ENCODE assay signal across 28 mouse cellular contexts in the genomic region with DNA sequence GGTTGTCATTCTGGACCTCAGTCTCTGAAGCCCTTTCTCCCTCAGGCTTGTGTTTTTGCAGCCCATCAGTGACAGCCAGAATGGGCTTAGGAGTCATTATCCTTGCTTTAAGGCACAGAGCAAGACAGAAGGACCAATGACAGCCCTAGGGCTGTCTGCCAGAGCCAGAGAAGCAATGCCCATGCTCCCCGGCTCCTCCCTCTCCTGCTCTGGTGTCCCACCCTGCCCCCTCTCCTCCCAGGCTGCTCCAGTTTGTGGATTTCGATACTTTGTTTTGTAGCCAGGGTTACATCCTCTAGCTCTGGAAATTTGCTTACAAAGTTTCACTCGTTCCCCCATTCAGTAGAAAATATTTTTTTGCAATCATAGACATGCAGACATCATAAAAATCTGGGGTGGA.
DNase-seq lines count a peak whose midpoint lies in the region; ATAC-seq and TF ChIP-seq lines count a peak whose summit lies in the region.
"Had no signal": no experiment of that assay in that cellular context is flagged by ENCODE, and none has a peak within 500 bp of the region (broad histone marks: within the 10 kb centered on the region; RNA-seq: fewer than 3 reads in every experiment).

No protein-coding gene starts in this region.

- WGBS in embryonic facial prominence, embryonic 14.5 days: 42% methylated on average over 3 of the region's 3 CpGs
- WGBS in lung, postnatal 0 days: 47% methylated on average over 3 of the region's 3 CpGs
- 76% methylated on average over 3 of the region's 3 CpGs for WGBS in heart, adult 2 months

- TF ChIP-seq POLR2A in heart, adult 2 months (IDR thresholded peaks at IDR 0.05; ENCODE audit: insufficient read depth, low read depth, low read length): no peak

- no peaks in the 10 kb centered on the region for H3K79me2 ChIP-seq in heart, adult 2 months (replicated peaks; ENCODE audit: control insufficient read depth, insufficient read depth, low read length)

- no peak overlapping the region for H3K4me2 ChIP-seq in embryonic facial prominence, embryonic 14.5 days (ENCODE audit: low read depth, low read length)
- H3K4me2 ChIP-seq in lung, postnatal 0 days (replicated peaks; ENCODE audit: low read depth, low read length): no peak overlapping the region
- H3K4me2 ChIP-seq: embryonic facial prominence, embryonic 15.5 days; heart, embryonic 11.5 days; liver, embryonic 12.5 days; midbrain, embryonic 15.5 days; stomach, embryonic 15.5 days had no signal

- no peak for TF ChIP-seq CTCF in lung, postnatal 0 days (IDR thresholded peaks at IDR 0.05)
- TF ChIP-seq CTCF in heart, adult 2 months (IDR thresholded peaks at IDR 0.05): no peak

- H3K4me3 ChIP-seq in embryonic facial prominence, embryonic 14.5 days (ENCODE audit: low read depth, low read length): no peak overlapping the region
- H3K4me3 ChIP-seq in lung, postnatal 0 days (ENCODE audit: low read depth, low read length): no peak overlapping the region
- H3K4me3 ChIP-seq in heart, adult 2 months: no peak overlapping the region
- H3K4me3 ChIP-seq: embryonic facial prominence, embryonic 15.5 days; hindbrain, embryonic 10.5 days; liver, embryonic 12.5 days; midbrain, embryonic 15.5 days; stomach, embryonic 15.5 days had no signal

- no peaks in the 10 kb centered on the region for H3K27me3 ChIP-seq in embryonic facial prominence, embryonic 14.5 days (replicated peaks; ENCODE audit: control insufficient read depth, insufficient read depth, low read length)
- H3K27me3 ChIP-seq in lung, postnatal 0 days (replicated peaks; ENCODE audit: insufficient read depth, low read length): no peaks in the 10 kb centered on the region
- H3K27me3 ChIP-seq in heart, adult 2 months (ENCODE audit: control insufficient read depth, insufficient read depth, low read length): no peaks in the 10 kb centered on the region
- H3K27me3 ChIP-seq: embryonic facial prominence, embryonic 15.5 days; liver, embryonic 12.5 days; midbrain, embryonic 15.5 days; stomach, embryonic 15.5 days had no signal

- H3K36me3 ChIP-seq in embryonic facial prominence, embryonic 14.5 days (ENCODE audit: control insufficient read depth, insufficient read depth, low read length): no peaks in the 10 kb centered on the region
- H3K36me3 ChIP-seq in lung, postnatal 0 days (ENCODE audit: insufficient read depth, low read length): no peaks in the 10 kb centered on the region
- H3K36me3 ChIP-seq in heart, adult 2 months (ENCODE audit: control insufficient read depth, insufficient read depth, low read length): no peaks in the 10 kb centered on the region
- H3K36me3 ChIP-seq: embryonic facial prominence, embryonic 15.5 days; G1E; hindbrain, embryonic 10.5 days; liver, embryonic 12.5 days; midbrain, embryonic 15.5 days; stomach, embryonic 15.5 days had no signal

- 0 out of 2 replicates have a peak, but pooled peaks have one; percentile 55 for ATAC-seq in embryonic facial prominence, embryonic 14.5 days (ENCODE audit: low read depth)
- peak; percentile 59 for ATAC-seq in lung, postnatal 0 days
- ATAC-seq: forebrain, embryonic 14.5 days; hindbrain, postnatal 0 days; intestine, embryonic 16.5 days; liver, embryonic 12.5 days; midbrain, embryonic 15.5 days had no signal

- H3K27ac ChIP-seq in embryonic facial prominence, embryonic 14.5 days (replicated peaks; ENCODE audit: low read depth, low read length): peak overlapping the region; percentile 5; the same call in 1 of the 2 replicates
- H3K27ac ChIP-seq in lung, postnatal 0 days (ENCODE audit: low read length): no peak overlapping the region
- H3K27ac ChIP-seq in heart, adult 2 months: no peak overlapping the region
- H3K27ac ChIP-seq: embryonic facial prominence, embryonic 15.5 days; hindbrain, embryonic 10.5 days; hindbrain, postnatal 0 days; liver, embryonic 12.5 days; macrophage; midbrain, embryonic 15.5 days; stomach, embryonic 15.5 days had no signal

- no peak overlapping the region for H3K9ac ChIP-seq in embryonic facial prominence, embryonic 14.5 days (ENCODE audit: low read depth, low read length)
- no peak overlapping the region for H3K9ac ChIP-seq in lung, postnatal 0 days (replicated peaks; ENCODE audit: low read depth)
- H3K9ac ChIP-seq in heart, adult 2 months (ENCODE audit: low read depth, low read length): no peak overlapping the region
- H3K9ac ChIP-seq: embryonic facial prominence, embryonic 15.5 days; liver, embryonic 12.5 days; midbrain, embryonic 15.5 days; stomach, embryonic 15.5 days had no signal

- H3K9me3 ChIP-seq in embryonic facial prominence, embryonic 14.5 days (ENCODE audit: control insufficient read depth, low read length): no peaks in the 10 kb centered on the region
- no peaks in the 10 kb centered on the region for H3K9me3 ChIP-seq in lung, postnatal 0 days (ENCODE audit: low read length)
- H3K9me3 ChIP-seq: embryonic facial prominence, embryonic 15.5 days; G1E; liver, embryonic 12.5 days; midbrain, embryonic 15.5 days; stomach, embryonic 15.5 days had no signal

- TF ChIP-seq EP300 in lung, postnatal 0 days (IDR thresholded peaks at IDR 0.05): no peak
- TF ChIP-seq EP300 in heart, adult 2 months (IDR thresholded peaks at IDR 0.05; ENCODE audit: insufficient read depth, low read depth, low read length): no peak

- intact Hi-C loops in heart, adult 2 months (cut with DNase I): no loop called here

- DNase-seq in kidney, postnatal 14 days: peak; percentile 31
- no peak for DNase-seq in kidney, adult 18-20 months
- peak; percentile 53 for DNase-seq in MN1 (ENCODE audit: low spot score)
- DNase-seq in embryonic facial prominence, embryonic 14.5 days (ENCODE audit: low spot score): peak; percentile 36
- DNase-seq in lung, postnatal 0 days (ENCODE audit: low spot score): peak; percentile 61
- DNase-seq in heart, adult 2 months: no peak
- DNase-seq in right cerebral cortex, postnatal 10 days (ENCODE audit: low spot score in 2 of 2): no peak
- DNase-seq in urinary bladder, adult 2 months (ENCODE audit: low spot score): no peak
- DNase-seq: adrenal gland, adult 2 months; B cell, adult 2 months; cerebellum, adult 11-12 months; cerebellum, postnatal 25 days; gastrocnemius, postnatal 10 days; heart, postnatal 10 days; layer of hippocampus, adult 9-11 months; left cerebral cortex, postnatal 4 days; thymus, adult 2 months had no signal

- H3K4me1 ChIP-seq in embryonic facial prominence, embryonic 14.5 days (ENCODE audit: control insufficient read depth, insufficient read depth, low read length): 0 out of 2 replicates have a peak, but pooled peaks cover 4% of the 10 kb centered on the region
- H3K4me1 ChIP-seq in lung, postnatal 0 days (ENCODE audit: insufficient read depth, low read depth, low read length): peaks cover 4% of the 10 kb centered on the region; the same call in 1 of the 2 replicates
- no peaks in the 10 kb centered on the region for H3K4me1 ChIP-seq in heart, adult 2 months (ENCODE audit: control insufficient read depth, insufficient read depth, low read length)
- H3K4me1 ChIP-seq: midbrain, embryonic 15.5 days had no signal

Comparison
In these comparisons a context has a peak if more than half of its experiments do, and no peak if none do; other contexts are left out.
1. DNase-seq: peak in kidney, postnatal 14 days (single experiment), MN1 (single experiment), embryonic facial prominence, embryonic 14.5 days (single experiment) and lung, postnatal 0 days (single experiment); none in kidney, adult 18-20 months (single experiment), heart, adult 2 months (0 of 2), right cerebral cortex, postnatal 10 days (0 of 2) and urinary bladder, adult 2 months (single experiment).